Mouse (Mus musculus) CH12.LX (cell line): ENCODE results near the gene Pacs2. TPM values are rescaled to one million over a fixed set of nuclear protein-coding genes. Genes with fewer than 3 reads are reported as not detected.

ENCODE experiments used
- DNase-seq: peaks from one replicate; pipeline ENCODE4 v3.0.0-alpha.2; 2013; ENCODE audit errors: extremely low read depth
- H3K27ac ChIP-seq: 2 replicates; pipeline ENCODE4 v1.5.1; 2012; ENCODE audit warnings: low read depth, mild to moderate bottlenecking, control low read depth, moderate library complexity; ENCODE audit not compliant: insufficient read depth
- H3K27me3 ChIP-seq: replicated peaks from 2 replicates; pipeline ENCODE3; 2012; ENCODE audit warnings: inconsistent platforms
- H3K36me3 ChIP-seq, 2 experiments: replicated peaks in 1 of 2; 2 replicates each; pipeline versions ENCODE3 to v1.6.1; 2012; ENCODE audit warnings: inconsistent platforms in 1 of 2, low read length in 1 of 2, mild to moderate bottlenecking in 1 of 2, mixed read lengths in 1 of 2, moderate library complexity in 1 of 2; ENCODE audit not compliant: control insufficient read depth in 1 of 2, insufficient read depth in 1 of 2
- H3K4me1 ChIP-seq, 2 experiments: 2 replicates each; pipeline ENCODE4 v1.6.1; 2012; ENCODE audit warnings: inconsistent platforms in 1 of 2, moderate library complexity in 1 of 2; ENCODE audit not compliant: insufficient read depth in 2 of 2, control insufficient read depth in 1 of 2
- H3K4me2 ChIP-seq: 2 replicates; pipeline ENCODE4 v1.6.1; 2012; ENCODE audit warnings: low read depth, mild to moderate bottlenecking, control low read depth; ENCODE audit not compliant: poor library complexity, insufficient read depth, severe bottlenecking
- H3K4me3 ChIP-seq, 3 experiments: fragments of 150-350 bp in 1 of 3; sonication (generic) in 1 of 3; replicated peaks in 1 of 3; 2 replicates each; pipeline versions ENCODE3 to v1.5.1; 2011 to 2012; ENCODE audit warnings: low read depth in 2 of 3, low read length in 2 of 3, mild to moderate bottlenecking in 2 of 3, moderate library complexity in 2 of 3, control low read depth in 1 of 3, improper control_type of control experiment in 1 of 3, inconsistent platforms in 1 of 3, mixed read lengths in 1 of 3; ENCODE audit not compliant: poor library complexity in 1 of 3
- H3K79me2 ChIP-seq: replicated peaks from 2 replicates; pipeline ENCODE4 v1.6.1; 2012; ENCODE audit warnings: mild to moderate bottlenecking, moderate library complexity; ENCODE audit not compliant: control insufficient read depth, poor library complexity, insufficient read depth, severe bottlenecking; ENCODE audit errors: extremely low read depth
- H3K9ac ChIP-seq: 2 replicates; pipeline ENCODE4 v1.6.1; 2012; ENCODE audit warnings: low read depth, mild to moderate bottlenecking, control low read depth, moderate library complexity; ENCODE audit not compliant: insufficient read depth
- H3K9me3 ChIP-seq: replicated peaks from 2 replicates; pipeline ENCODE3; 2012; ENCODE audit warnings: low read length, inconsistent platforms, mixed read lengths
- BHLHE40 ChIP-seq: IDR thresholded peaks from 2 replicates; pipeline ENCODE4 v1.6.1; 2011; ENCODE audit warnings: mild to moderate bottlenecking, low read depth, low read length, improper control_type of control experiment
- CHD2 ChIP-seq: IDR thresholded peaks from 2 replicates; pipeline ENCODE4 v1.6.1; 2011; ENCODE audit warnings: low read length, improper control_type of control experiment
- CTCF ChIP-seq, 2 experiments: IDR thresholded peaks in 1 of 2; conservative IDR thresholded peaks in 1 of 2; 2 replicates each; pipeline ENCODE4 v1.5.1; 2011 to 2012; ENCODE audit warnings: low read depth in 2 of 2, low read length in 2 of 2, improper control_type of control experiment in 1 of 2, inconsistent platforms in 1 of 2, mild to moderate bottlenecking in 1 of 2, moderate library complexity in 1 of 2
- E2F4 ChIP-seq: IDR thresholded peaks from 2 replicates; pipeline ENCODE4 v1.6.1; 2011; ENCODE audit warnings: low read depth, low read length, improper control_type of control experiment; ENCODE audit not compliant: insufficient replicate concordance
- ELF1 ChIP-seq: IDR thresholded peaks from 2 replicates; pipeline ENCODE4 v1.6.1; 2014; ENCODE audit warnings: low read depth, mild to moderate bottlenecking, inconsistent platforms, low read length, improper control_type of control experiment
- EP300 ChIP-seq: IDR thresholded peaks from 2 replicates; pipeline ENCODE4 v1.6.1; 2011; ENCODE audit warnings: low read length, improper control_type of control experiment
- ETS1 ChIP-seq: conservative IDR thresholded peaks from 2 replicates; pipeline ENCODE4 v1.6.1; 2012; ENCODE audit warnings: low read depth, mild to moderate bottlenecking, inconsistent platforms, low read length, improper control_type of control experiment, moderate library complexity
- GABPA ChIP-seq: IDR thresholded peaks from 2 replicates; pipeline ENCODE4 v1.6.1; 2012; ENCODE audit warnings: low read depth, low read length, improper control_type of control experiment, inconsistent platforms; ENCODE audit not compliant: insufficient replicate concordance
- JUN ChIP-seq: IDR thresholded peaks from 2 replicates; pipeline ENCODE4 v1.6.1; 2011; ENCODE audit warnings: low read depth, mild to moderate bottlenecking, low read length, improper control_type of control experiment, moderate library complexity; ENCODE audit not compliant: insufficient read depth
- JUND ChIP-seq: conservative IDR thresholded peaks from 2 replicates; pipeline ENCODE4 v1.6.1; 2011; ENCODE audit warnings: low read depth, low read length, improper control_type of control experiment
- MAFK ChIP-seq: IDR thresholded peaks from 2 replicates; pipeline ENCODE4 v1.6.1; 2011; ENCODE audit warnings: low read length, improper control_type of control experiment; ENCODE audit not compliant: insufficient replicate concordance
- MAX ChIP-seq: IDR thresholded peaks from 2 replicates; pipeline ENCODE4 v1.6.1; 2011; ENCODE audit warnings: low read length, improper control_type of control experiment
- MAZ ChIP-seq: IDR thresholded peaks from 2 replicates; pipeline ENCODE4 v1.6.1; 2012; ENCODE audit warnings: low read depth, mild to moderate bottlenecking, inconsistent platforms, low read length, improper control_type of control experiment, moderate library complexity
- MEF2A ChIP-seq: IDR thresholded peaks from 2 replicates; pipeline ENCODE4 v1.6.1; 2014; ENCODE audit warnings: low read depth, mild to moderate bottlenecking, inconsistent platforms, low read length, improper control_type of control experiment, borderline replicate concordance
- MXI1 ChIP-seq: IDR thresholded peaks from 2 replicates; pipeline ENCODE4 v1.6.1; 2011; ENCODE audit warnings: mild to moderate bottlenecking, low read depth, low read length, improper control_type of control experiment
- NELFE ChIP-seq: IDR thresholded peaks from 2 replicates; pipeline ENCODE4 v1.6.1; 2011; ENCODE audit warnings: low read depth, low read length, improper control_type of control experiment
- PAX5 ChIP-seq: IDR thresholded peaks from 2 replicates; pipeline ENCODE4 v1.6.1; 2012; ENCODE audit warnings: low read length, inconsistent platforms, mixed read lengths
- POLR2A ChIP-seq: IDR thresholded peaks from 2 replicates; pipeline ENCODE4 v1.6.1; 2011; ENCODE audit warnings: low read depth, mild to moderate bottlenecking, improper control_type of control experiment, low read length
- POLR2AphosphoS2 ChIP-seq: IDR thresholded peaks from 2 replicates; pipeline ENCODE4 v1.6.1; 2011; ENCODE audit warnings: low read depth, low read length, improper control_type of control experiment
- RCOR1 ChIP-seq: conservative IDR thresholded peaks from 2 replicates; pipeline ENCODE4 v1.6.1; 2012; ENCODE audit warnings: low read depth, mild to moderate bottlenecking, inconsistent platforms, low read length, improper control_type of control experiment
- TBP ChIP-seq: conservative IDR thresholded peaks from 2 replicates; pipeline ENCODE4 v1.6.1; 2011; ENCODE audit warnings: low read depth, low read length, improper control_type of control experiment
- TCF12 ChIP-seq: IDR thresholded peaks from 2 replicates; pipeline ENCODE4 v1.6.1; 2014; ENCODE audit warnings: low read depth, mild to moderate bottlenecking, inconsistent platforms, low read length, improper control_type of control experiment
- USF1 ChIP-seq: IDR thresholded peaks from 2 replicates; pipeline ENCODE4 v1.6.1; 2014; ENCODE audit warnings: low read depth, mild to moderate bottlenecking, inconsistent platforms, low read length, improper control_type of control experiment
- USF2 ChIP-seq: conservative IDR thresholded peaks from 2 replicates; pipeline ENCODE4 v1.6.1; 2011; ENCODE audit warnings: low read depth, low read length, improper control_type of control experiment
- ZC3H11A ChIP-seq: IDR thresholded peaks from 2 replicates; pipeline ENCODE4 v1.6.1; 2012; ENCODE audit warnings: low read depth, mild to moderate bottlenecking, inconsistent platforms, low read length, improper control_type of control experiment
- ZKSCAN1 ChIP-seq: IDR thresholded peaks from 2 replicates; pipeline ENCODE4 v1.6.1; 2012; ENCODE audit warnings: low read depth, inconsistent platforms, low read length, improper control_type of control experiment, borderline replicate concordance
- ZNF384 ChIP-seq: IDR thresholded peaks from 2 replicates; pipeline ENCODE4 v1.6.1; 2012; ENCODE audit warnings: low read depth, low read length, improper control_type of control experiment, inconsistent platforms
- dilution Hi-C: fragments of 300-500 bp; cut with MboI; formaldehyde crosslinking; loops from 2 replicates; pipeline ENCODE4 v1.14.3; 2020; ENCODE audit warnings: low sequenced_read_pairs; ENCODE audit not compliant: extremely low pct_unique_long_range_greater_than_20kb, extremely low pct_ligation_motif_present
- in situ Hi-C: fragments of 300-500 bp; cut with MboI; formaldehyde crosslinking; loops from 3 replicates; pipeline ENCODE4 v1.14.3; 2019; ENCODE audit warnings: low sequenced_read_pairs, low pct_ligation_motif_present, low pct_unique_long_range_greater_than_20kb, mixed read lengths
- polyA plus RNA-seq: library from polyadenylated mRNA; unstranded; fragments of >175 nt; gene quantifications from 2 replicates; pipeline ENCODE4 v1.2.1, GENCODE M21; 2012; ENCODE audit warnings: low read depth; ENCODE audit not compliant: insufficient read length
- total RNA-seq, 2 experiments: library from RNA; depleted of rRNA; stranded (reverse); fragments of 300-350 nt in 1 of 2; fragments of >200 nt in 1 of 2; gene quantifications; 2 replicates each; pipeline ENCODE4 v1.2.3; 2012 to 2014

The Pacs2 gene
- total and polyA plus RNA-seq, 3 experiments = 3.1 to 7.1 (median 7.0) TPM

- peaks cover 0 to 46% of the 10 kb centered on the region in 2 experiments for H3K36me3 ChIP-seq
- in situ Hi-C loops = loop anchor here (5.0 kb wide), 1 partner anchor 36 kb away; no protein-coding TSS in a partner anchor
Measured at GRCm38 (mm10) chr12:113071321-113071720, 57.0 kb downstream of the Pacs2 start.

GRCm38 (mm10) chr12:113071827-113072226, 57.5 kb downstream of the Pacs2 start:
- Histone ChIP-seq H3K9me3 (no peaks in the 10 kb centered on the region), H3K36me3 (peaks cover 0 to 43% of the 10 kb centered on the region in 2 experiments), H3K4me1 (peaks cover 16 to 29% of the 10 kb centered on the region in 2 experiments), H3K27ac (no peak overlapping the region), H3K79me2 (no peaks in the 10 kb centered on the region), H3K27me3 (no peaks in the 10 kb centered on the region), H3K9ac (no peak overlapping the region), H3K4me2 (no peak overlapping the region), H3K4me3 (no peak overlapping the region)
- TF ChIP-seq E2F4 (no peak), ZNF384 (no peak), RCOR1 (no peak), JUND (no peak), GABPA (no peak), CTCF (conservative IDR thresholded peaks at IDR 0.05 in 1 of 2, IDR thresholded peaks at IDR 0.05 in 1 of 2; ENCODE audit: low read depth in 2 of 2, low read length in 2 of 2) (no peak), ELF1 (no peak), PAX5 (no peak), EP300 (no peak), ZKSCAN1 (no peak), MEF2A (no peak), ETS1 (no peak), MXI1 (no peak), POLR2AphosphoS2 (no peak), TCF12 (no peak), CHD2 (no peak), USF2 (no peak), MAZ (no peak)
- in situ Hi-C loops = loop anchor here (5.0 kb wide), 1 partner anchor 35 kb away; no protein-coding TSS in a partner anchor
- dilution Hi-C loops = no loop called here
- DNase-seq = no peak

More at GRCm38 (mm10) chr12:113071321-113071720, 57.0 kb downstream of the Pacs2 start:
- no peaks in the 10 kb centered on the region for H3K9me3 ChIP-seq
- H3K4me1 ChIP-seq = peaks cover 16 to 27% of the 10 kb centered on the region in 2 experiments
- DNase-seq = no peak
- H3K4me3 ChIP-seq = no peak overlapping the region
- H3K79me2 ChIP-seq = no peaks in the 10 kb centered on the region
- TF ChIP-seq NELFE (no peak), MAX (no peak), MAFK (no peak), ETS1 (no peak), BHLHE40 (no peak), CTCF (conservative IDR thresholded peaks at IDR 0.05 in 1 of 2, IDR thresholded peaks at IDR 0.05 in 1 of 2; ENCODE audit: low read depth in 2 of 2, low read length in 2 of 2) (no peak), MXI1 (no peak), EP300 (no peak), JUN (no peak), POLR2A (no peak), ZC3H11A (no peak), POLR2AphosphoS2 (no peak), USF1 (no peak), PAX5 (no peak), TBP (no peak)
- H3K4me2 ChIP-seq = no peak overlapping the region
- H3K27ac ChIP-seq = no peak overlapping the region
- dilution Hi-C loops = no loop called here
- H3K27me3 ChIP-seq = no peaks in the 10 kb centered on the region
- no peak overlapping the region for H3K9ac ChIP-seq
